Mouse (Mus musculus): Measurements from ENCODE around the gene Slc44a5. TPM values are rescaled to one million over a fixed set of nuclear protein-coding genes. Genes with fewer than 3 reads are reported as not detected.
"Not testable (repeated sequence)": the region's sequence is repeated elsewhere in the genome, so short reads cannot be mapped to it uniquely, and the experiment has no call there.

Slc44a5 gene
- polyA plus RNA-seq, 1 experiment from 2014 or later, result 5.7 TPM

GRCm38 (mm10) chr3:154251486-154251885 is 278.2 kb downstream of the Slc44a5 start:
- Histone ChIP-seq H3K4me2 (no peak overlapping the region), H3K27me3 (replicated peaks) (no peaks in the 10 kb centered on the region), H3K9ac (replicated peaks) (no peak overlapping the region), H3K4me3 (replicated peaks) (no peak overlapping the region), H3K4me1 (no peaks in the 10 kb centered on the region), H3K9me3 (replicated peaks) (no peaks in the 10 kb centered on the region), H3K27ac (replicated peaks) (no peak overlapping the region), H3K36me3 (0 out of 2 replicates have a peak, but pooled peaks cover 5% of the 10 kb centered on the region)
- 93% methylated on average over 2 of the region's 2 CpGs for WGBS
- ATAC-seq (ENCODE audit: low FRiP score), result no peak

GRCm38 (mm10) chr3:154252219-154252618 is 279.0 kb downstream of the Slc44a5 start:
- Histone ChIP-seq H3K36me3 (no peaks in the 10 kb centered on the region), H3K4me1 (no peaks in the 10 kb centered on the region), H3K4me2 (no peak overlapping the region), H3K4me3 (replicated peaks) (no peak overlapping the region), H3K27ac (replicated peaks) (no peak overlapping the region), H3K9ac (replicated peaks) (no peak overlapping the region), H3K9me3 (replicated peaks) (no peaks in the 10 kb centered on the region), H3K27me3 (replicated peaks) (no peaks in the 10 kb centered on the region)
- ATAC-seq (ENCODE audit: low FRiP score), result no peak
- WGBS, result 84% methylated on average over 10 of the region's 10 CpGs

- ATAC-seq (ENCODE audit: low FRiP score), result not testable (repeated sequence)
These were observed 281.0 kb downstream of the Slc44a5 start for GRCm38 (mm10) chr3:154254187-154254586.

DNA sequence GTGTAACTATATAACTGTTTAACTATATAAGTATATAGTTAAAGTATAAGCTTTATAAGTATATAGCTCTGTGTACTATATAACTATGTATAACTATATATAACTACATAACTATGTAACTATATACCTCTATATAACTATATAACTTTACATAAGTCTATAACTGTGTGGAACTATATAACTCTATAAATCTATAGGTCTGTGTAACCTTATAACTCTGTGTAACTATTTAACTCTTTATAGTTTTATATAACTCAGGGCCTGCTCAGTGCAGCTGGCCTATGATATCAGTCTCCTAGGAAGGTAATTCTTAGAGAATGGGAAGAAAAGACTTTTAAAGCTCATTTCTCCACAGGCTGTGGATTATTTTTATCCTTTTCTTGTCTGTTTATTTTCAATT is 284.1 kb downstream of the Slc44a5 start:
- no peaks in the 10 kb centered on the region for H3K9me3 ChIP-seq (replicated peaks)
- H3K9ac ChIP-seq (replicated peaks), result no peak overlapping the region
- H3K27ac ChIP-seq (replicated peaks), result no peak overlapping the region
- H3K27me3 ChIP-seq (replicated peaks), result no peaks in the 10 kb centered on the region
- no peaks in the 10 kb centered on the region; the same call in 1 of the 2 replicates for H3K36me3 ChIP-seq
- H3K4me2 ChIP-seq, result no peak overlapping the region
- no peak for ATAC-seq (ENCODE audit: low FRiP score)
- no peaks in the 10 kb centered on the region for H3K4me1 ChIP-seq
- no peak overlapping the region for H3K4me3 ChIP-seq (replicated peaks)

More at GRCm38 (mm10) chr3:154254187-154254586, 281.0 kb downstream of the Slc44a5 start:
- H3K27ac ChIP-seq (replicated peaks); H3K9me3 ChIP-seq (replicated peaks); H3K4me3 ChIP-seq (replicated peaks); H3K4me2 ChIP-seq; H3K36me3 ChIP-seq; H3K27me3 ChIP-seq (replicated peaks); H3K4me1 ChIP-seq; H3K9ac ChIP-seq (replicated peaks): not testable (repeated sequence)
- 100% methylated on average over 2 of the region's 2 CpGs for WGBS

GRCm38 (mm10) chr3:154268313-154268712 is 295.1 kb downstream of the Slc44a5 start:
- Histone ChIP-seq H3K4me3 (replicated peaks) (no peak overlapping the region), H3K27me3 (replicated peaks) (0 out of 2 replicates have a peak, but pooled peaks cover 3% of the 10 kb centered on the region), H3K9ac (replicated peaks) (no peak overlapping the region), H3K4me2 (no peak overlapping the region), H3K36me3 (no peaks in the 10 kb centered on the region), H3K27ac (replicated peaks) (no peak overlapping the region), H3K9me3 (replicated peaks) (no peaks in the 10 kb centered on the region), H3K4me1 (no peaks in the 10 kb centered on the region)
- ATAC-seq (ENCODE audit: low FRiP score), result no peak
- 81% methylated on average over 9 of the region's 9 CpGs for WGBS

- H3K4me2 ChIP-seq, result peak overlapping the region; percentile 53
- ATAC-seq (ENCODE audit: low FRiP score), result peak; percentile 85
- H3K4me1 ChIP-seq, result no peaks in the 10 kb centered on the region
- WGBS, result 10% methylated on average over 19 of the region's 19 CpGs
- H3K9ac ChIP-seq (replicated peaks), result peak overlapping the region; percentile 12; the same call in 1 of the 2 replicates
- no peaks in the 10 kb centered on the region for H3K9me3 ChIP-seq (replicated peaks)
- H3K36me3 ChIP-seq, result no peaks in the 10 kb centered on the region
- H3K27ac ChIP-seq (replicated peaks), result no peak overlapping the region
- peak overlapping the region; percentile 17; the same call in 1 of the 2 replicates for H3K4me3 ChIP-seq (replicated peaks)
- H3K27me3 ChIP-seq (replicated peaks), result 0 out of 2 replicates have a peak, but pooled peaks cover 3% of the 10 kb centered on the region
These were observed 296.6 kb downstream of the Slc44a5 start for GRCm38 (mm10) chr3:154269757-154270366.

- Histone ChIP-seq H3K27ac (replicated peaks) (no peak overlapping the region), H3K4me1 (no peaks in the 10 kb centered on the region; the same call in none of the 2 replicates), H3K9me3 (replicated peaks) (no peaks in the 10 kb centered on the region), H3K4me2 (no peak overlapping the region), H3K36me3 (no peaks in the 10 kb centered on the region), H3K27me3 (replicated peaks) (0 out of 2 replicates have a peak, but pooled peaks cover 3% of the 10 kb centered on the region), H3K4me3 (replicated peaks) (no peak overlapping the region), H3K9ac (replicated peaks) (no peak overlapping the region)
- ATAC-seq (ENCODE audit: low FRiP score), result no peak
- 79% methylated on average over 3 of the region's 3 CpGs for WGBS
These were observed 301.4 kb downstream of the Slc44a5 start for GRCm38 (mm10) chr3:154274681-154275080.

- Histone ChIP-seq H3K4me1 (no peaks in the 10 kb centered on the region), H3K27ac (replicated peaks) (no peak overlapping the region)
- 83% methylated on average over 3 of the region's 3 CpGs for WGBS
These were observed 311.0 kb downstream of the Slc44a5 start for GRCm38 (mm10) chr3:154284260-154284659.

DNA sequence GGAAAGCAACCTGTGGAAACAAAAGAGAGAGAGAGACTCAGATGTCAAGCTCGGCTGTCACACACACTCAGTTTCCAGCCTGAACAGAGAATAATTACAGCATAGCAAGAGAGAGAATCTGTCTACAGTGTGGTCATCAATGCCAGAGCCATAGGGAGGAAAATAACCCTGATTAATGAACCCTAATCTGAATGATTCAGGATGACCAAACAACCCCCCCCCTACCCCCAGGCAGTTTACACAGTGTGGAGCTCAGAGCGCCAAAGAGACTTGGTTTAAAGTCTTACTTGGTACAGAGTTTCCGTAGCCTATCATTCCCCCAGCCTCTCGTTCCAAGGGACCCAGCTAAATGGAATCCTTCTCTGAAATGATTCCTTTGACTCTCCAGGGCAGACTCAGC is 312.1 kb downstream of the Slc44a5 start:
- Histone ChIP-seq H3K27me3 (replicated peaks) (no peaks in the 10 kb centered on the region), H3K9me3 (replicated peaks) (no peaks in the 10 kb centered on the region), H3K4me1 (no peaks in the 10 kb centered on the region), H3K4me2 (no peak overlapping the region), H3K9ac (replicated peaks) (no peak overlapping the region), H3K36me3 (no peaks in the 10 kb centered on the region), H3K4me3 (replicated peaks) (no peak overlapping the region), H3K27ac (replicated peaks) (no peak overlapping the region)
- ATAC-seq (ENCODE audit: low FRiP score), result no peak
- WGBS, result 72% methylated on average over 4 of the region's 4 CpGs

More at GRCm38 (mm10) chr3:154284260-154284659, 311.0 kb downstream of the Slc44a5 start:
- H3K4me2 ChIP-seq, result no peak overlapping the region
- H3K27me3 ChIP-seq (replicated peaks), result no peaks in the 10 kb centered on the region
- no peak for ATAC-seq (ENCODE audit: low FRiP score)
- no peak overlapping the region for H3K9ac ChIP-seq (replicated peaks)
- H3K9me3 ChIP-seq (replicated peaks), result no peaks in the 10 kb centered on the region
- no peak overlapping the region for H3K4me3 ChIP-seq (replicated peaks)
- no peaks in the 10 kb centered on the region for H3K36me3 ChIP-seq

- H3K36me3 ChIP-seq, result no peaks in the 10 kb centered on the region
- H3K9me3 ChIP-seq (replicated peaks), result no peaks in the 10 kb centered on the region
- H3K27me3 ChIP-seq (replicated peaks), result no peaks in the 10 kb centered on the region; the same call in 1 of the 2 replicates
- H3K9ac ChIP-seq (replicated peaks), result no peak overlapping the region
- H3K4me1 ChIP-seq, result no peaks in the 10 kb centered on the region
- no peak overlapping the region for H3K4me3 ChIP-seq (replicated peaks)
- H3K27ac ChIP-seq (replicated peaks), result no peak overlapping the region
- ATAC-seq (ENCODE audit: low FRiP score), result no peak
- 91% methylated on average over 2 of the region's 2 CpGs for WGBS
- H3K4me2 ChIP-seq, result no peak overlapping the region
These were observed 314.0 kb downstream of the Slc44a5 start for GRCm38 (mm10) chr3:154287217-154287616.

DNA sequence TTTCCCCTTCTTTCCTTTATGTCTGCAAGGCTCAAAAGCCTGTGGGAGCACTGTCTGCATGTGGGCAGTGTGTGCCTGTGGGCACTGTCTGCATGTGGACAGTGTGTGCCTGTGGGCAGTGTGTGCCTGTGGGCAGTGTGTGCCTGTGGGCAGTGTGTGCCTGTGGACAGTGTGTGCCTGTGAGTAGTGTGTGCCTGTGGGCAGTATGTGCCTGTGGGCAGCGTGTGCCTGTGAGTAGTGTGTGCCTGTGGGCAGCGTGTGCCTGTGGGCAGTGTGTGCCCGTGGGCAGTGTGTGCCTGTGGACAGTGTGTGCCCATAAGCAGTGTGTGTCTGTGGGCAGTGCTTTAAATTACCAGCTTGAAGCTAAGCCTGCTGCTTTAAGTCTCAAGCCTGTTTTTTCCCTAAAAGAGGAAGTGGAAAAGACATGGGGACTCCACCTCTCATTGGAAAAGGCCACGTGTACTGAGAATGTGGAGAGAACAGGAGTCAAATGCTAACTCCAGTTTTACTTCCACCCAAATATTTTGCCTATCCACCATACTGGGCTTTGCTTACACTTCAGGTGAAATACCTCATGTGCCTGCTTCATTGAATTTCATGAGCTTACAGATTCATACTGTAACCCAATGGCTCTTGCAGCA is 315.3 kb downstream of the Slc44a5 start:
- H3K4me3 ChIP-seq (replicated peaks), result no peak overlapping the region
- ATAC-seq (ENCODE audit: low FRiP score), result no peak
- H3K27ac ChIP-seq (replicated peaks), result no peak overlapping the region
- H3K4me1 ChIP-seq, result no peaks in the 10 kb centered on the region
- no peak overlapping the region for H3K9ac ChIP-seq (replicated peaks)
- no peaks in the 10 kb centered on the region; the same call in 1 of the 2 replicates for H3K27me3 ChIP-seq (replicated peaks)
- WGBS, result 91% methylated on average over 4 of the region's 4 CpGs
- no peaks in the 10 kb centered on the region for H3K36me3 ChIP-seq
- no peak overlapping the region for H3K4me2 ChIP-seq
- no peaks in the 10 kb centered on the region for H3K9me3 ChIP-seq (replicated peaks)

GRCm38 (mm10) chr3:154290351-154290750 is 317.1 kb downstream of the Slc44a5 start:
- no peaks in the 10 kb centered on the region for H3K36me3 ChIP-seq
- no peak overlapping the region for H3K4me2 ChIP-seq
- no peaks in the 10 kb centered on the region for H3K4me1 ChIP-seq
- H3K9me3 ChIP-seq (replicated peaks), result no peaks in the 10 kb centered on the region
- no peak overlapping the region for H3K27ac ChIP-seq (replicated peaks)
- no peaks in the 10 kb centered on the region; the same call in 1 of the 2 replicates for H3K27me3 ChIP-seq (replicated peaks)
- no peak overlapping the region for H3K9ac ChIP-seq (replicated peaks)
- no peak for ATAC-seq (ENCODE audit: low FRiP score)
- 79% methylated on average over 2 of the region's 2 CpGs for WGBS
- H3K4me3 ChIP-seq (replicated peaks), result no peak overlapping the region

Measured in neural tube, embryonic 15.5 days (tissue).